Mouse (Mus musculus) heart, adult 2 months (tissue): ENCODE data around the gene Pgpep1.

Experiments
- CTCF ChIP-seq: fragments of 200-600 bp; IDR thresholded peaks from 2 replicates; pipeline ENCODE4 v1.8.1; 2022; ENCODE audit warnings: antibody characterized with exemption, mild to moderate bottlenecking, moderate library complexity
- EP300 ChIP-seq: fragments of 200-500 bp; IDR thresholded peaks from 2 replicates; pipeline ENCODE4 v1.6.1; 2011; ENCODE audit warnings: low read depth, low read length, control low read depth; ENCODE audit not compliant: insufficient read depth
- POLR2A ChIP-seq: fragments of 200-500 bp; IDR thresholded peaks from 2 replicates; pipeline ENCODE4 v1.6.1; 2011; ENCODE audit warnings: mild to moderate bottlenecking, low read depth, low read length, control low read depth; ENCODE audit not compliant: insufficient read depth

DNA sequence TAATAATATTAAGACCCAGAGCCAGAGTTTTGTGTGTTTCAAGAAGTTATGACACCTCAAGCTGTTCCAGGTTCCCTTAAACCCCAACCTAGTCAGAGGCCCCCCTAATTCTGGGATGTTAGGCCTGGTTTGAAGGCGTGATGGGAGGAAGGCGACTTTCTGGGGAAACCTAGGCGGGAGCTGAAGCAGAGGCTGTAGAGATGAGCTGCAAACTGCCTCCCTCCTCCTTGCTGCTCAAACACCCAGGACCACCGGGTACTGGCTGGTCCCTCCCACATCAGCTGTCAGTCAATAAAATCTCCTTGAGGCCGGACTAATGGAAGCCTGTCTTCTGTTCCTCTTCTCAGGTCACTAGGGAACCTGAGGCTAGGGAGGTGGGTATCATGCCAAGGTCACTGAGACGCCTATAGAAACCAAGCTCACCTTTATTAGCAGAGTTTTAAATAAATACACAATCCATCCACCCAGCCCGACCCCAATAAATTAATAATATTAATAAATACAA, 31.1 kb downstream of the Pgpep1 start:
- TF ChIP-seq POLR2A (no peak), CTCF (no peak), EP300 (no peak)
